Mouse (Mus musculus): ENCODE measurements at regions not wholly inside any gene's neighbourhood (a gene's known extent, or its start where the extent isn't known, plus 50 kb on each side); places are given as distances from the start of the nearest gene placed in this dataset.

GRCm38 (mm10) chr14:114821672-114822071, 270.3 kb upstream of the Gpc5 start:
- TF ChIP-seq CTCF (IDR thresholded peaks at IDR 0.05): no peak
- TF ChIP-seq EP300 (IDR thresholded peaks at IDR 0.05; ENCODE audit: insufficient read depth, low read depth, low read length): no peak

Data from heart, adult 2 months (tissue).